Mouse (Mus musculus): ENCODE measurements around the gene Dab2ip.

Gene Dab2ip

GRCm38 (mm10) chr2:35557911-35558825 lies at the start of gene Dab2ip:
Dab2ip (plus strand) TSS chr2:35558266.
- peak; percentile 16 to 54 for DNase-seq (ENCODE audit: inconsistent age in 2 of 2, low spot score in 1 of 2)

GRCm38 (mm10) chr2:35508597-35509342 lies 49.3 kb upstream of the Dab2ip start:
- peak in 1 of 2 experiments; percentile 63 for DNase-seq (ENCODE audit: inconsistent age in 2 of 2, low spot score in 1 of 2)

- DNase-seq (ENCODE audit: inconsistent age in 2 of 2, low spot score in 1 of 2), result no peak
Observed at GRCm38 (mm10) chr2:35509343-35509667, 48.8 kb upstream of the Dab2ip start.

- DNase-seq (ENCODE audit: inconsistent age in 2 of 2, low spot score in 1 of 2), result no peak
Observed at GRCm38 (mm10) chr2:35509888-35510287, 48.2 kb upstream of the Dab2ip start.

GRCm38 (mm10) chr2:35510920-35511319 lies 47.1 kb upstream of the Dab2ip start:
- DNase-seq (ENCODE audit: inconsistent age in 2 of 2, low spot score in 1 of 2), result peak in 1 of 2 experiments; percentile 38

GRCm38 (mm10) chr2:35512226-35512625 lies 45.8 kb upstream of the Dab2ip start:
- no peak for DNase-seq (ENCODE audit: inconsistent age in 2 of 2, low spot score in 1 of 2)

GRCm38 (mm10) chr2:35514051-35514892 lies 43.8 kb upstream of the Dab2ip start:
- peak; percentile 40 to 63 for DNase-seq (ENCODE audit: inconsistent age in 2 of 2, low spot score in 1 of 2)

- no peak for DNase-seq (ENCODE audit: inconsistent age in 2 of 2, low spot score in 1 of 2)
Observed at GRCm38 (mm10) chr2:35526612-35527242, 31.3 kb upstream of the Dab2ip start.

DNA sequence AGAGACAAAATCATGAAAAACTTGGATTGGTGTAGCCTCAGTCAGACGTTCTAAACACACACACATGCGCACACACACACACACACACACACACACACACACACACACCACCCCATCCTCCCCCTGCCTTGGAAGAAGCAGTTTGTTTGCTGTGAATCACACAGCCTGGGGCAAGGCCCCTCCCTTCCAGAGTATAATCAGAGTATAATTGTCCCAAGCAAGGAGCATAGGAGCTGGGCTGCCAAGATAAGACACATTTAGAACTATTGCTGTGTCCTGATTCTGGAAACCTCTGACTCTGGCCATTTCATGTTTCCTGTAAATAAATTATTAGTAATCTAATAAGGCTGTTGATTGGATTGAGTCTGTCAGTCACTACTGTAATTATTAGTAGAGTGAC lies 29.0 kb upstream of the Dab2ip start:
- DNase-seq (ENCODE audit: inconsistent age in 2 of 2, low spot score in 1 of 2), result peak; percentile 44 to 59

- DNase-seq (ENCODE audit: inconsistent age in 2 of 2, low spot score in 1 of 2), result no peak
Observed at GRCm38 (mm10) chr2:35529856-35530255, 28.2 kb upstream of the Dab2ip start.

- no peak for DNase-seq (ENCODE audit: inconsistent age in 2 of 2, low spot score in 1 of 2)
Observed at GRCm38 (mm10) chr2:35530732-35531131, 27.3 kb upstream of the Dab2ip start.

DNA sequence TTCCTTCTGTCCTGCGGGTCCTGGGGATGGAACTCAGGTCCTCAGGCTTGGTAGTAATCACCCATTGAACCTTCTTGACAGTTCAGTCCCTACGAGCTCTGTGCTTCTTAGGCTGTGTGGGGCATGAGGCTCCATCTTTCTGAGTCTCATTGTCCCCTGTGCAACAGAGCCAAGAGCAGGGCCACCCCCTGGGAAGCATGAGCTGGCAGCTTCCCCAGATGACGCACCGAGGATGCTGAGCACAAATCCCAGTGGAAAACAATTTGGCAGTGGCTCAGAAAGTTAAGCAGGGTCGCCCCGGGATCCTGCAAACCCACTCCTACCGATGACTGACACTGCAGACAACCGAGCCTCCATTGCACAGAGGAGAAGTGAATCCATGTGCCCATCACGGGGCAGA lies 24.4 kb upstream of the Dab2ip start:
- DNase-seq (ENCODE audit: inconsistent age in 2 of 2, low spot score in 1 of 2), result no peak

GRCm38 (mm10) chr2:35539276-35539972 lies 18.6 kb upstream of the Dab2ip start:
- peak; percentile 83 to 94 for DNase-seq (ENCODE audit: inconsistent age in 2 of 2, low spot score in 1 of 2)

- no peak for DNase-seq (ENCODE audit: inconsistent age in 2 of 2, low spot score in 1 of 2)
Observed at GRCm38 (mm10) chr2:35540798-35541197, 17.3 kb upstream of the Dab2ip start.

- peak; percentile 61 to 87 for DNase-seq (ENCODE audit: inconsistent age in 2 of 2, low spot score in 1 of 2)
Observed at GRCm38 (mm10) chr2:35544717-35545116, 13.3 kb upstream of the Dab2ip start.

DNA sequence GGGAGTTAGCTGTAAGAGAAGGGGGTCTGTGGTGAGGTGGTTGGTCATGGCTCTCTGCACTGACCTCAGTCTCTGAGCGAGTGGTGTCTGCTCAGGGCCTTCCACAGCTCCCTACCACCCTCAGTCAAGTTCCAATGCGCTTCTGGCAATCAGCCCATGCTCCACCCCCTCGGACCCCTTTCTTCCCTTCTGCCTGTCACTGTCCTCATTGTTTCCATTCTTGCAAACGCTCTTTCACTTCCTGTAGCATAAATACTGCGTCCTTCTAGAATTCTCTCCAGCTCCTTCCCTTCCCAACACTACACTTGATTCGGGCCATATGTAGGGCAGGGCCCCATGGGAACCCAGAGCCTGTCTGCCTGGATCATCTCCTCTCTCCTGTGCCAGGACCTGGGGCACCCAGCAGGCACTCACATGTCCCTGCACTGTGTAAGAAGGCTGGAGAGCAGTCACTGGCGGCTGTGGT lies 12.9 kb upstream of the Dab2ip start:
- DNase-seq (ENCODE audit: inconsistent age in 2 of 2, low spot score in 1 of 2), result no peak

DNA sequence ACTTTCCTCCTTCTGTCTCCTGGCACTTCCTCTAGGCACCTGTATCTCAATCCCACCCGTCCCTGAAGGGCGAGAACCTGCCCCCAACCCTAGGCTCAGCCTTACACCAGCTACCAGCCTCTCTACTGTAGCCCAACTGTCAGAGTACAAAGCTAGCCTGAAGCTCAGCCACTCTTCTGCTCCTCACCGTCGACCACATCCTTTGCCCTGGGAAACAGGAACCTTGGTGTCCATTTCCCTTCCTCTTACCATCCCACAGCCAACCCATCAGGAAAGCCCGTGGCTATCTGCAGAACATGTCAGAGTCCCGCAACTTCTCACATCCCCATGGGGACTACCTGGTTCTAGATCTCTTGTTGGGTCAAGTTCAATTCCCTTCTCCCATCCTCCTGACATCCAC lies 11.6 kb upstream of the Dab2ip start:
- DNase-seq (ENCODE audit: inconsistent age in 2 of 2, low spot score in 1 of 2), result no peak

DNA sequence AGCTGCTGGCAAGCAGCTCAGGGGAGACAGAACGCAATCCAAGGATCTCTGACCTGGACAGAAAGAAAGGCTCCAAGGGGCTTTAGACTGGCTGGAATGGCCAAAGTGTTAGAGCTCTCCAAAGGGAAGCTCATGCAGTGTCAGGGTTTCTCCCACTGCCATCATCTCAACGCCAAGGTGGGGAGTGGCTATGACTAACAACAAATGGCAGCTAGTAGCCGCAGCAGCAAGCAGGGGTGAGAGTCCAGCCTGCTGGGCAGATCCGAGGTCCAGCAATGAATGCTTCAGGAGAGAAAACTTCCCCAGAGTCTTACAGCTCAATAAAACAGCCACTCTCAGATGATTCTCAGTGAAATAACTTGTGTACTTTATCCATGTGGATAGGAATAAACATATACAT lies 8.9 kb upstream of the Dab2ip start:
- no peak for DNase-seq (ENCODE audit: inconsistent age in 2 of 2, low spot score in 1 of 2)

GRCm38 (mm10) chr2:35550097-35550496 lies 8.0 kb upstream of the Dab2ip start:
- no peak for DNase-seq (ENCODE audit: inconsistent age in 2 of 2, low spot score in 1 of 2)

DNA sequence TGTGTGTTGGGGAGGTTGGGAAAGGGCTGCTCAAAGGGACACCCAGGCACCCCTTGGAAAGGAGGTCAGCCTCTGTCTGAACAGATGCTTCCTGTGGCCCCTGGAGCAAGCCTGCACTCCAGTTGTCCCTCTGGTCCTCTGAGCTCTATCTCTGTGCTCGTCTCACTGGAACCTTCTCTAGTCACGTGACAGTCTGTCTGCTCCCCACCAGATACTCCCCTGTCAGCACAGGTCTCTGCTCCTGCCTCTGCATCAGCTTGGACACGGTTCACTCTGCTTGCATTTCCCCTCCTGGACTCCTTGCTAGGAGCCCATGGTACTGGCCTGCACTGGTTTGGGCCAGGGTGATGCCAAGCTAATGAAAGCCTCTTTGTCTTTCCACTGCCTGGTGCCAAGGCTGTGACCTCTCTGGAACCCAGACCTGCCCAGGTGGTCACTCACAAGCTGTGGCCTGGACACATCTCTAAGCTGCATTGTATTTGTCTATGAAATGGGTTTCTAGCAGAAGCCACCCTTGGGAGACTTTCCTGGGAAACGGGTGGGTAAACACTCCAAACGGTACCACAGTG lies 1.1 kb upstream of the Dab2ip start:
- no peak for DNase-seq (ENCODE audit: inconsistent age in 2 of 2, low spot score in 1 of 2)

Data from adrenal gland, adult (tissue).